Comparison of ENCODE assay signal across 18 mouse cellular contexts in genomic region chr1:54484744-54485420, GRCm38 (mm10). TPM values are rescaled to one million over a fixed set of nuclear protein-coding genes. Genes with fewer than 3 reads are reported as not detected.
DNase-seq lines count a peak whose midpoint lies in the region; ATAC-seq lines count a peak whose summit lies in the region.
"Had no signal": no experiment of that assay in that cellular context is flagged by ENCODE, and none has a peak within 500 bp of the region (broad histone marks: within the 10 kb centered on the region; RNA-seq: fewer than 3 reads in every experiment).

No protein-coding gene starts in this region.

- no peaks in the 10 kb centered on the region for H3K9me3 ChIP-seq in midbrain, embryonic 10.5 days (replicated peaks)
- H3K9me3 ChIP-seq in midbrain, embryonic 16.5 days (replicated peaks; ENCODE audit: control insufficient read depth, low read length, poor library complexity, severe bottlenecking), result no peaks in the 10 kb centered on the region
- H3K9me3 ChIP-seq: limb, embryonic 12.5 days had no signal

- DNase-seq in midbrain, embryonic 10.5 days (ENCODE audit: low spot score), result peak; percentile 21
- peak; percentile 43 for DNase-seq in brain, adult 2 months (ENCODE audit: low read depth, low spot score)
- DNase-seq in gonadal fat pad, adult 2 months (ENCODE audit: low read depth), result peak; percentile 14
- DNase-seq in cerebellum, adult 9-10 months, result no peak
- no peak for DNase-seq in kidney, postnatal 36 days
- DNase-seq in testis, postnatal 14 days (ENCODE audit: low spot score), result no peak
- DNase-seq: adrenal gland, postnatal 14 days; cerebellum, adult 9-11 months; heart, adult 11 months; heart, postnatal 4 days; kidney, adult 2 months; kidney, postnatal 14 days; layer of hippocampus, adult 9-11 months; thymus, adult 18-20 months had no signal

- no peak for ATAC-seq in midbrain, embryonic 16.5 days

- no peaks in the 10 kb centered on the region for H3K27me3 ChIP-seq in midbrain, embryonic 10.5 days (ENCODE audit: low read depth, poor library complexity, severe bottlenecking)
- no peaks in the 10 kb centered on the region for H3K27me3 ChIP-seq in midbrain, embryonic 16.5 days (ENCODE audit: control insufficient read depth, insufficient read depth, low read depth, low read length)
- H3K27me3 ChIP-seq: limb, embryonic 12.5 days had no signal

- H3K36me3 ChIP-seq in midbrain, embryonic 10.5 days, result peaks cover 39% of the 10 kb centered on the region
- peaks cover 18% of the 10 kb centered on the region for H3K36me3 ChIP-seq in midbrain, embryonic 16.5 days (ENCODE audit: control insufficient read depth, insufficient read depth, low read length)

- peak overlapping the region; percentile 63 for H3K27ac ChIP-seq in midbrain, embryonic 10.5 days (replicated peaks)
- H3K27ac ChIP-seq in midbrain, embryonic 16.5 days (ENCODE audit: low read length), result no peak overlapping the region
- H3K27ac ChIP-seq: limb, embryonic 12.5 days; liver, embryonic 14.5 days had no signal

- H3K9ac ChIP-seq in midbrain, embryonic 16.5 days (ENCODE audit: low read depth, low read length), result no peak overlapping the region
- H3K9ac ChIP-seq: limb, embryonic 12.5 days; liver, embryonic 14.5 days had no signal

- H3K4me1 ChIP-seq in midbrain, embryonic 10.5 days, result no peaks in the 10 kb centered on the region; the same call in 1 of the 2 replicates
- no peaks in the 10 kb centered on the region for H3K4me1 ChIP-seq in midbrain, embryonic 16.5 days (ENCODE audit: control insufficient read depth, insufficient read depth, low read length)
- H3K4me1 ChIP-seq: limb, embryonic 12.5 days had no signal

- H3K4me2 ChIP-seq in midbrain, embryonic 16.5 days (ENCODE audit: low read length), result no peak overlapping the region
- H3K4me2 ChIP-seq: limb, embryonic 12.5 days had no signal

- H3K4me3 ChIP-seq in midbrain, embryonic 10.5 days, result no peak overlapping the region
- no peak overlapping the region for H3K4me3 ChIP-seq in midbrain, embryonic 16.5 days (ENCODE audit: low read depth, low read length)
- H3K4me3 ChIP-seq: erythroblast, embryonic 14.5 days; limb, embryonic 12.5 days had no signal

- WGBS in midbrain, embryonic 10.5 days, result 66% methylated on average over 3 of the region's 3 CpGs
- WGBS in midbrain, embryonic 16.5 days, result 59% methylated on average over 3 of the region's 3 CpGs

RNA-seq across cellular contexts. Expression of gene Gtf3c3, which starts 46.1 kb away (rescaled TPM):
- 27.5 and 33.4 TPM in 2 replicates for polyA plus RNA-seq in midbrain, embryonic 10.5 days (2016; fragmentation: Nextera tagmentation; extraction: Ambion mirVana)
- 24.4 and 25.8 TPM in 2 replicates for polyA plus RNA-seq in midbrain, embryonic 16.5 days (2015; fragmentation: Nextera tagmentation; extraction: Ambion mirVana)
- 7.2 and 7.4 TPM in 2 replicates for polyA plus RNA-seq in gonadal fat pad, adult 2 months (2012; rRNA removed)

Comparison
In these comparisons a context has a peak if more than half of its experiments do, and no peak if none do; other contexts are left out.
1. DNase-seq: peak in midbrain, embryonic 10.5 days (single experiment), brain, adult 2 months (single experiment) and gonadal fat pad, adult 2 months (single experiment); none in cerebellum, adult 9-10 months (single experiment), kidney, postnatal 36 days (0 of 2) and testis, postnatal 14 days (single experiment).